Mouse (Mus musculus) heart, postnatal 0 days (tissue): ENCODE results near the gene Vmn1r76. TPM values are rescaled to one million over a fixed set of nuclear protein-coding genes. Genes with fewer than 3 reads are reported as not detected.

Experiments
- ATAC-seq: fragments of 200-750 bp; cut with Nextera tagmentation; 2 replicates; pipeline ENCODE4 v1.8.0; 2017; ENCODE audit warnings: low read depth, moderate number of reproducible peaks, moderate library complexity; ENCODE audit not compliant: insufficient read depth
- DNase-seq: peaks from one replicate; pipeline ENCODE4 v3.0.0-alpha.2; 2016; ENCODE audit warnings: low spot score
- H3K27ac ChIP-seq: fragments of 300-500 bp; sonication (generic); 2 replicates; pipeline ENCODE4 v1.5.1; 2014; ENCODE audit warnings: low read depth, mild to moderate bottlenecking
- H3K27me3 ChIP-seq: fragments of 300-500 bp; sonication (generic); 2 replicates; pipeline ENCODE4 v1.6.1; 2014; ENCODE audit warnings: low read length, mixed read lengths; ENCODE audit not compliant: control insufficient read depth, insufficient read depth
- H3K36me3 ChIP-seq: fragments of 300-500 bp; sonication (generic); replicated peaks from 2 replicates; pipeline ENCODE4 v1.6.1; 2014; ENCODE audit warnings: low read length, mixed read lengths; ENCODE audit not compliant: control insufficient read depth, insufficient read depth
- H3K4me1 ChIP-seq: fragments of 300-500 bp; sonication (generic); 2 replicates; pipeline ENCODE4 v1.6.1; 2014; ENCODE audit warnings: antibody characterized with exemption; ENCODE audit not compliant: control insufficient read depth, insufficient read depth
- H3K4me2 ChIP-seq: fragments of 300-500 bp; sonication (generic); 2 replicates; pipeline ENCODE4 v1.6.1; 2014; ENCODE audit warnings: low read depth, mild to moderate bottlenecking, low read length, moderate library complexity
- H3K4me3 ChIP-seq: fragments of 300-500 bp; sonication (generic); 2 replicates; pipeline ENCODE4 v1.5.1; 2014; ENCODE audit warnings: low read depth, low read length
- H3K9ac ChIP-seq: fragments of 300-500 bp; sonication (generic); replicated peaks from 2 replicates; pipeline ENCODE4 v1.6.1; 2014; ENCODE audit warnings: low read depth, low read length, mixed read lengths
- H3K9me3 ChIP-seq: fragments of 300-500 bp; sonication (generic); replicated peaks from 2 replicates; pipeline ENCODE4 v1.6.1; 2016; ENCODE audit warnings: low read length; ENCODE audit not compliant: control insufficient read depth
- CTCF ChIP-seq: IDR thresholded peaks from 2 replicates; pipeline ENCODE4 v1.5.1; 2016; ENCODE audit warnings: antibody characterized with exemption, control low read depth, low read depth
- EP300 ChIP-seq: IDR thresholded peaks from 2 replicates; pipeline ENCODE4 v1.6.1; 2016; ENCODE audit warnings: antibody characterized with exemption, low read depth
- WGBS: fragments of 180-500 bp; shearing (Covaris S2); extraction: QIAGEN DNeasy Blood & Tissue Kit; methylation state at CpG from one replicate; pipeline ENCODE4 v1.1.7; 2014; 5-methylcytosine and 5-hydroxymethylcytosine counted together
- polyA plus RNA-seq: library from polyadenylated mRNA; unstranded; fragments of >200 nt; fragmentation: Nextera tagmentation; extraction: Ambion mirVana; gene quantifications from 2 replicates; pipeline ENCODE4 v1.2.1, GENCODE M21; 2015
- total RNA-seq: library from RNA; depleted of rRNA; stranded (reverse); fragments of >200 nt; gene quantifications from 2 replicates; pipeline ENCODE4 v1.2.3, GENCODE M21; 2014; ENCODE audit warnings: low replicate concordance; rRNA removed

Vmn1r76 gene
- total RNA-seq = not detected in 2 replicates
- not detected in 2 replicates for polyA plus RNA-seq

GRCm38 (mm10) chr7:11938113-11938512 is at the start of gene Vmn1r76:
Gene Vmn1r76, minus strand, starts transcription at chr7:11938213.
- Histone ChIP-seq H3K9me3 (peaks cover 6% of the 10 kb centered on the region; the same call in 1 of the 2 replicates), H3K4me2 (no peak within 1 kb of the TSS), H3K9ac (no peak within 1 kb of the TSS), H3K4me3 (no peak within 1 kb of the TSS), H3K36me3 (no peaks in the 10 kb centered on the region), H3K27me3 (no peaks in the 10 kb centered on the region), H3K4me1 (no peaks in the 10 kb centered on the region), H3K27ac (no peak within 1 kb of the TSS)
- no peak for TF ChIP-seq CTCF
- no peak for TF ChIP-seq EP300
- ATAC-seq (no peak), DNase-seq (no peak)

- TF ChIP-seq EP300 (no peak), CTCF (no peak)
- H3K4me3 ChIP-seq = no peak overlapping the region
- H3K9me3 ChIP-seq = no peaks in the 10 kb centered on the region; the same call in 1 of the 2 replicates
- H3K27ac ChIP-seq = no peak overlapping the region
- no peaks in the 10 kb centered on the region for H3K4me1 ChIP-seq
- ATAC-seq (no peak), DNase-seq (no peak)
- no peaks in the 10 kb centered on the region for H3K27me3 ChIP-seq
- no peaks in the 10 kb centered on the region for H3K36me3 ChIP-seq
- no peak overlapping the region for H3K9ac ChIP-seq
- no peak overlapping the region for H3K4me2 ChIP-seq
Measured at GRCm38 (mm10) chr7:11972611-11973010, 34.6 kb upstream of the Vmn1r76 start.

GRCm38 (mm10) chr7:11947991-11948390 is 10.0 kb upstream of the Vmn1r76 start:
- H3K36me3 ChIP-seq = no peaks in the 10 kb centered on the region
- no peak overlapping the region for H3K9ac ChIP-seq
- 74% methylated on average over 3 of the region's 3 CpGs for WGBS
- H3K4me3 ChIP-seq = no peak overlapping the region
- H3K9me3 ChIP-seq = peaks cover 17% of the 10 kb centered on the region; the same call in 1 of the 2 replicates
- no peak for TF ChIP-seq CTCF
- no peak for TF ChIP-seq EP300
- no peaks in the 10 kb centered on the region for H3K27me3 ChIP-seq
- H3K4me2 ChIP-seq = no peak overlapping the region
- no peaks in the 10 kb centered on the region for H3K4me1 ChIP-seq
- no peak for ATAC-seq
- no peak for DNase-seq
- H3K27ac ChIP-seq = no peak overlapping the region

GRCm38 (mm10) chr7:11874330-11874729 is 63.7 kb downstream of the Vmn1r76 start, which contains the start of gene Vmn1r75:
Gene Vmn1r75, plus strand, starts transcription at chr7:11874630.
- H3K27me3 ChIP-seq = no peaks in the 10 kb centered on the region
- H3K27ac ChIP-seq = no peak within 1 kb of the TSS
- ATAC-seq (no peak), DNase-seq (no peak)
- H3K36me3 ChIP-seq = no peaks in the 10 kb centered on the region
- peaks cover 5% of the 10 kb centered on the region; the same call in 1 of the 2 replicates for H3K9me3 ChIP-seq
- no peak within 1 kb of the TSS for H3K9ac ChIP-seq
- no peaks in the 10 kb centered on the region for H3K4me1 ChIP-seq
- TF ChIP-seq EP300 (no peak), CTCF (no peak)
- no peak within 1 kb of the TSS for H3K4me3 ChIP-seq
- no peak within 1 kb of the TSS for H3K4me2 ChIP-seq

Other genes starting within 250 kb of the Vmn1r76 start
- not detected in 2 replicates for gene Vmn1r73, start 207.9 kb downstream of the Vmn1r76 start, total RNA-seq
- gene Vmn1r73, start 207.9 kb downstream of the Vmn1r76 start, polyA plus RNA-seq = not detected in 2 replicates
- gene Vmn1r74, start 104.2 kb downstream of the Vmn1r76 start, total RNA-seq = not detected in 2 replicates
- gene Vmn1r74, start 104.2 kb downstream of the Vmn1r76 start, polyA plus RNA-seq = not detected in 2 replicates
- not detected in 2 replicates for gene Vmn1r75, start 63.6 kb downstream of the Vmn1r76 start, total RNA-seq
- not detected in 2 replicates for gene Vmn1r75, start 63.6 kb downstream of the Vmn1r76 start, polyA plus RNA-seq
- not detected in 2 replicates for gene Vmn1r77, start 98.5 kb upstream of the Vmn1r76 start, total RNA-seq
- not detected in 2 replicates for gene Vmn1r77, start 98.5 kb upstream of the Vmn1r76 start, polyA plus RNA-seq
- not detected in 2 replicates for gene Vmn1r78, start 212.0 kb upstream of the Vmn1r76 start, total RNA-seq
- gene Vmn1r78, start 212.0 kb upstream of the Vmn1r76 start, polyA plus RNA-seq = not detected in 2 replicates
- not detected in 2 replicates for gene Vmn1r79, start 233.1 kb upstream of the Vmn1r76 start, total RNA-seq
- gene Vmn1r79, start 233.1 kb upstream of the Vmn1r76 start, polyA plus RNA-seq = not detected in 2 replicates